Mouse (Mus musculus): Measurements from ENCODE around the gene Llgl1. TPM values are rescaled to one million over a fixed set of nuclear protein-coding genes. Genes with fewer than 3 reads are reported as not detected.

Llgl1 gene
- polyA plus RNA-seq (2012; fragmentation: generic; extraction: Trizol) = 46.8 TPM
- long read RNA-seq, experiment 1, full-length matches to known transcripts = 5 of 15 reads
- long read RNA-seq, experiment 1, partial matches to known transcripts = 7 of 15 reads
- long read RNA-seq, experiment 1, other reads (novel, unspliced or antisense) = 3 of 15 reads
- long read RNA-seq, experiment 2, full-length matches to known transcripts = 229 of 324 reads
- long read RNA-seq, experiment 2, partial matches to known transcripts = 24 of 324 reads
- long read RNA-seq, experiment 2, other reads (novel, unspliced or antisense) = 71 of 324 reads

DNA sequence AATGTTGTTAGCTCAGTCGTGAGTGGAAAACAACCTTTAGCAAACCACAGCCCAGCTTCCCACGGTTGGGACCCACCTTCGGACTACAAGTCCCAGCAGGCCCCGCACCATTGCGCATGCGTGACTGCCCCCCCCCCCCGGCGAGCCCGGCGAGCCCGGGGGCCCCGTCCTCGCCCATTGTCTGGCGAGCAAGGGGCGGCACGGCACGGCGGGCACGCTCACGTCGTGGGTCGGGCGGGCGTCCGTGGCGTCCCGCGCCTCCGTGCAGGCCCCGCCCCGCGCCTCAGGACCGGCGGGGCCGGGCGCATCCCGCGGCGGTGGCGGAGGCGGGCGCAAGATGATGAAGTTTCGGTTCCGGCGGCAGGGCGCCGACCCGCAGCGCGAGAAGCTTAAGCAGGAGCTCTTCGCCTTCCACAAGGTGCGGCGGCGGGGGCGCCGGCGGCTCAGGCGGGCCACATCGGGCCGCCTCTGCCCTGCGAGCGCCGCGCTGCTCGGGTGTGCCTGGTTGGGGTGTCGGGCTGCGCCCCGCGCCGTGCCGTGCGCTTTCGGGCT lies at the start of gene Llgl1:
Gene Llgl1 (plus strand): TSS at position 200 of the 552 bp plus-strand sequence.
- peaks cover 43% of the 10 kb centered on the region for H3K79me3 ChIP-seq (ENCODE audit: low read depth)
- no peaks in the 10 kb centered on the region for H3K27me3 ChIP-seq (ENCODE audit: control insufficient read depth, insufficient read depth, insufficient read length)
- TF ChIP-seq FOSL1 (IDR thresholded peaks at IDR 0.05; ENCODE audit: insufficient read depth, low read length, poor library complexity, severe bottlenecking) = no peak
- no peak for TF ChIP-seq CEBPB (IDR thresholded peaks at IDR 0.05; ENCODE audit: low read depth)
- no peak for TF ChIP-seq MAX (IDR thresholded peaks at IDR 0.05)
- TF ChIP-seq MYOG (IDR thresholded peaks at IDR 0.05; ENCODE audit: control insufficient read depth, extremely low read depth, insufficient read length) = no peak
- no peak for TF ChIP-seq USF1 (IDR thresholded peaks at IDR 0.05; ENCODE audit: low read depth)
- TF ChIP-seq MYOD1 (IDR thresholded peaks at IDR 0.05; ENCODE audit: control insufficient read depth, insufficient read length, low read depth) = no peak
- no peak for TF ChIP-seq CTCF (IDR thresholded peaks at IDR 0.05; ENCODE audit: control insufficient read depth, insufficient read depth, insufficient read length)
- H3K4me3 ChIP-seq (ENCODE audit: insufficient read depth, poor library complexity, severe bottlenecking) = peak within 1 kb of the TSS; percentile 94
- H3ac ChIP-seq (ENCODE audit: control insufficient read depth, insufficient read length, low read depth) = peak within 1 kb of the TSS; percentile 84
- peaks cover 50% of the 10 kb centered on the region for H3K79me2 ChIP-seq (ENCODE audit: control insufficient read depth, insufficient read depth)
- H3K36me3 ChIP-seq (ENCODE audit: control insufficient read depth, insufficient read depth) = peaks cover 8% of the 10 kb centered on the region

DNA sequence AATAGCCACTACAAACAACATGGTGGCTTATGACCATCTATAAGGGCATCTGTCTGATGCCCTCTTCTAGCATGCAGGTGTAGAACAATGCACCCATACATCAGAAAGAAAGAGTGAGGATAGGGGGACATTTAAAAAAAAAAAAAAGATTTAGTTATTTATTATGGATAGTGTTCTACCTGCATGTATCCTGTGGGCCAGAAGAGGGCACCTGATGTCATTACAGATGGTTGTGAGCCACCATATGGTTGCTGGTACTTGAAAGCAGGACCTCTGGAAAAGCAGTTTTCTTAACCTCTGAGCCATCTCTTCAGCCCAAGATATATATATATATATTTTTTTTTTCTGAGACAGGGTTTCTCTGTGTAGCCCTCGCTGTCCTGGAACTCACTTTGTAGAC lies 3.4 kb upstream of the Llgl1 start:
- Histone ChIP-seq H3K4me3 (ENCODE audit: insufficient read depth, poor library complexity, severe bottlenecking) (no peak overlapping the region), H3K79me3 (ENCODE audit: low read depth) (peaks cover 11% of the 10 kb centered on the region), H3K27me3 (ENCODE audit: control insufficient read depth, insufficient read depth, insufficient read length) (no peaks in the 10 kb centered on the region), H3ac (ENCODE audit: control insufficient read depth, insufficient read length, low read depth) (no peak overlapping the region), H3K79me2 (ENCODE audit: control insufficient read depth, insufficient read depth) (peaks cover 15% of the 10 kb centered on the region), H3K36me3 (ENCODE audit: control insufficient read depth, insufficient read depth) (no peaks in the 10 kb centered on the region)
- no peak for TF ChIP-seq MAX (IDR thresholded peaks at IDR 0.05)
- TF ChIP-seq CEBPB (IDR thresholded peaks at IDR 0.05; ENCODE audit: low read depth) = no peak
- TF ChIP-seq FOSL1 (IDR thresholded peaks at IDR 0.05; ENCODE audit: insufficient read depth, low read length, poor library complexity, severe bottlenecking) = no peak
- no peak for TF ChIP-seq MYOG (IDR thresholded peaks at IDR 0.05; ENCODE audit: control insufficient read depth, extremely low read depth, insufficient read length)
- no peak for TF ChIP-seq CTCF (IDR thresholded peaks at IDR 0.05; ENCODE audit: control insufficient read depth, insufficient read depth, insufficient read length)
- no peak for TF ChIP-seq USF1 (IDR thresholded peaks at IDR 0.05; ENCODE audit: low read depth)
- no peak for TF ChIP-seq MYOD1 (IDR thresholded peaks at IDR 0.05; ENCODE audit: control insufficient read depth, insufficient read length, low read depth)

DNA sequence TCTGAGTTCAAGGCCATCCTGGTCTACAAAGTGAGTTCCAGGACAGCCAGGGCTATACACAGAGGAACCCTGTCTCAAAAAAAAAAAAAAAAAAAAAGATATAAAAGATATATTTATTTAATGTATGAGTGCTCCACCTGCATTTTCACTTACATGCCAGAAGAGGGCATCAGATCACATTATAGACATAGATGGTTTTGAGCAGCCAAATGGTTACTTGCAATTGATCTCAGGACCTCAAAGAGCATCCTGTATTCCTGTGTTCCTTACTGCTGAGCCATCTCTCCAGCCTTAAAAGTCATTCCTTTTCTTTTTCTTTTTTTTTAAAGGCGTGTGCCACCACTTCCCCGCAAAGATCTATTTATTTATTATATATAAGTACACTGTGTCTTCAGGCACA lies 2.0 kb upstream of the Llgl1 start:
- H3K79me3 ChIP-seq (ENCODE audit: low read depth) = peaks cover 24% of the 10 kb centered on the region
- TF ChIP-seq CTCF (IDR thresholded peaks at IDR 0.05; ENCODE audit: control insufficient read depth, insufficient read depth, insufficient read length) (no peak), MYOG (IDR thresholded peaks at IDR 0.05; ENCODE audit: control insufficient read depth, extremely low read depth, insufficient read length) (no peak), MAX (IDR thresholded peaks at IDR 0.05) (no peak), USF1 (IDR thresholded peaks at IDR 0.05; ENCODE audit: low read depth) (no peak), MYOD1 (IDR thresholded peaks at IDR 0.05; ENCODE audit: control insufficient read depth, insufficient read length, low read depth) (no peak), CEBPB (IDR thresholded peaks at IDR 0.05; ENCODE audit: low read depth) (no peak), FOSL1 (IDR thresholded peaks at IDR 0.05; ENCODE audit: insufficient read depth, low read length, poor library complexity, severe bottlenecking) (no peak)
- H3ac ChIP-seq (ENCODE audit: control insufficient read depth, insufficient read length, low read depth) = no peak overlapping the region
- H3K27me3 ChIP-seq (ENCODE audit: control insufficient read depth, insufficient read depth, insufficient read length) = no peaks in the 10 kb centered on the region
- no peak overlapping the region for H3K4me3 ChIP-seq (ENCODE audit: insufficient read depth, poor library complexity, severe bottlenecking)
- no peaks in the 10 kb centered on the region for H3K36me3 ChIP-seq (ENCODE audit: control insufficient read depth, insufficient read depth)
- H3K79me2 ChIP-seq (ENCODE audit: control insufficient read depth, insufficient read depth) = peaks cover 29% of the 10 kb centered on the region

DNA sequence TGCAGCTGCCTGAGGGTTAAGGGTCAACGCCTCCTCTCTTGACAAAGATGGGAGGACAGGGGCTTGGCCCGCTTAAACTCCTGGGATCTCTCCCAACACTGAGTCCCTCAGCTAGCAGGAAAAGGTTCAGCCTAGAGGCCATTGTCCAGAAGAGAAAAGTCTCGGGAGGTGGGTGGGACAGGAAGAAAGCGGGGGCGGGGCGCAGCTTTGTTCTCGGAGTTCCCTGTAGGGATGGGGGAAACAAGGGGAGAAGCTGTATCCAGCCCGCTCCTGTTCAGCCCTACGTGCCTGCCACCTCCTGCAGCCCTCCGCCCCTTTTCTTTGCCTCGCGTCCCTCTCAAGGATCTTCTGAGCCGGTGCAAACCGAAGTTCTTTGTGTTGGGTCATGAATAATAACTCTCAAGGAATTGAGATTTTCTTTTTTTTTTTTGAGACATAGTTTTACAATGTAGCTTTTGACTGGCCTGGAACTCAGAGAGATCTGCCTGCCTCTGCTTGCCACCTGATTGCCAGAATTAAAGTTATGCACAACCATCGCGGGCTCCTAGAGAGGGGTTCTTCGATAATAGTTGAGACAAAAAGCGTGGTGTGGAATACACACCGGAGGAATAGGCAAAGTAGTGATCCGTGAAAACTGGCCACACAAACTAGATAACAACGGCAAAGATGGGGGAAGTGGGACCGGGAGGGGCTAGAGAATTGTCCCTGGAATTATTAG lies 558 bp upstream of the Llgl1 start:
- peaks cover 43% of the 10 kb centered on the region for H3K79me2 ChIP-seq (ENCODE audit: control insufficient read depth, insufficient read depth)
- H3K36me3 ChIP-seq (ENCODE audit: control insufficient read depth, insufficient read depth) = peaks cover 4% of the 10 kb centered on the region
- peak overlapping the region; percentile 94 for H3K4me3 ChIP-seq (ENCODE audit: insufficient read depth, poor library complexity, severe bottlenecking)
- peak overlapping the region; percentile 55 for H3ac ChIP-seq (ENCODE audit: control insufficient read depth, insufficient read length, low read depth)
- peaks cover 37% of the 10 kb centered on the region for H3K79me3 ChIP-seq (ENCODE audit: low read depth)
- TF ChIP-seq MAX (IDR thresholded peaks at IDR 0.05) (no peak), MYOG (IDR thresholded peaks at IDR 0.05; ENCODE audit: control insufficient read depth, extremely low read depth, insufficient read length) (no peak), CTCF (IDR thresholded peaks at IDR 0.05; ENCODE audit: control insufficient read depth, insufficient read depth, insufficient read length) (no peak), CEBPB (IDR thresholded peaks at IDR 0.05; ENCODE audit: low read depth) (no peak)
- H3K27me3 ChIP-seq (ENCODE audit: control insufficient read depth, insufficient read depth, insufficient read length) = no peaks in the 10 kb centered on the region

DNA sequence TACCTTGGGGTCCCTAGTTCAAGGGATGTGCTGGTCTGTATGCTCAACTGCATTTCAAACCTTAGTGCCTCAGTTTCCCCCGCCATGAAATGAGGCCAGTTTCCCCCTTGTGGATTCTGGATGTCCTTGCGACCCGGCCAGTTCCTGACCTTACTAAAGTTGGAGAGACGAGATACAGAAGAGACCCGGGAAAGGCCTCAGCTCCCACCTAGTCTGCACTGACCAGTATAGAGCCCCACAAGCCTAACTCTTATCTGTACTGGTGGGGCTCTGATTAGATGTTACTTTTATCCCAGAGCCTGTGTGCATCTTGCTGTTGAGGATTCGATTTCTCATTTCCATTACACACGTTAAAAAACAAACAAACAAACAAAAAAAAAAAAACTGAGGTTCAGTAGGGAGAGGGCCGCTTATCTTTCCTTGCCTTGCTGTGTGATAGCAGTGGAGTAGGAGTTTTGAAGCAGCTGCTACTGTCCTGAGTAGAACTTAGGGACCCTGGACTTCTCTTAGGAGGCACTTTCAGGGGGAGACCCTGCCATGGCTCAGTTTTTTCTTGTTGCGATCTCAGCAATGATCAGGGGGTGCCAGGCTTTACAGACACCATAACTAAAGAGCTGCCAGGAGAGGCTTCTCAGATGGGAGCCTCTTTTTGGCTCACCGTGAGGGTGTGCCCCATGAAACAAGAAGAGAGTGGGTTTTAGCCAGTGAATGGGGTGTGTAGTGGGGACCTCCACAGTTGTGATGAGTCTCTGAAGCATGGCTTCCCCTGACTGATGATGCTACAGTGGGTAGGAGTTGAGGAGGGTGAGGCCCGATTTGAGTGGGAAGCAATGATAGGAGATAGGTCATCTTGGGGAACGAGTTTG lies 1.0 kb downstream of the Llgl1 start:
- TF ChIP-seq CEBPB (IDR thresholded peaks at IDR 0.05; ENCODE audit: low read depth) (no peak), CTCF (IDR thresholded peaks at IDR 0.05; ENCODE audit: control insufficient read depth, insufficient read depth, insufficient read length) (no peak), MAX (IDR thresholded peaks at IDR 0.05) (no peak), MYOD1 (IDR thresholded peaks at IDR 0.05; ENCODE audit: control insufficient read depth, insufficient read length, low read depth) (no peak), FOSL1 (IDR thresholded peaks at IDR 0.05; ENCODE audit: insufficient read depth, low read length, poor library complexity, severe bottlenecking) (no peak), MYOG (IDR thresholded peaks at IDR 0.05; ENCODE audit: control insufficient read depth, extremely low read depth, insufficient read length) (no peak), USF1 (IDR thresholded peaks at IDR 0.05; ENCODE audit: low read depth) (no peak)
- Histone ChIP-seq H3K4me3 (ENCODE audit: insufficient read depth, poor library complexity, severe bottlenecking) (peak overlapping the region; percentile 94), H3K79me2 (ENCODE audit: control insufficient read depth, insufficient read depth) (peaks cover 59% of the 10 kb centered on the region), H3K36me3 (ENCODE audit: control insufficient read depth, insufficient read depth) (peaks cover 15% of the 10 kb centered on the region), H3K27me3 (ENCODE audit: control insufficient read depth, insufficient read depth, insufficient read length) (no peaks in the 10 kb centered on the region), H3ac (ENCODE audit: control insufficient read depth, insufficient read length, low read depth) (peak overlapping the region; percentile 84), H3K79me3 (ENCODE audit: low read depth) (peaks cover 49% of the 10 kb centered on the region)
